Mouse (Mus musculus) heart, embryonic 16.5 days (tissue): ENCODE data around the gene Serp1. TPM values are rescaled to one million over a fixed set of nuclear protein-coding genes. Genes with fewer than 3 reads are reported as not detected.
A peak's percentile ranks its signal among the peaks of the same experiment; 100 is the strongest.

Source experiments
- ATAC-seq: fragments of 200-750 bp; cut with Nextera tagmentation; replicated peaks from 2 replicates; pipeline ENCODE4 v1.8.0; 2017; ENCODE audit warnings: moderate number of reproducible peaks; ENCODE audit not compliant: insufficient read depth, low FRiP score; ENCODE audit errors: extremely low read depth
- H3K27ac ChIP-seq: fragments of 300-500 bp; sonication (generic); 2 replicates; pipeline ENCODE4 v1.5.1; 2014; ENCODE audit warnings: mild to moderate bottlenecking, low read length, control low read depth, moderate library complexity
- H3K27me3 ChIP-seq: fragments of 300-500 bp; sonication (generic); 2 replicates; pipeline ENCODE4 v1.6.1; 2014; ENCODE audit warnings: low read length, mixed read lengths; ENCODE audit not compliant: control insufficient read depth, insufficient read depth
- H3K36me3 ChIP-seq: fragments of 300-500 bp; sonication (generic); 2 replicates; pipeline ENCODE4 v1.6.1; 2014; ENCODE audit not compliant: control insufficient read depth, insufficient read depth
- H3K4me1 ChIP-seq: fragments of 300-500 bp; sonication (generic); 2 replicates; pipeline ENCODE4 v1.6.1; 2014; ENCODE audit warnings: low read length, mixed read lengths; ENCODE audit not compliant: control insufficient read depth, insufficient read depth
- H3K4me2 ChIP-seq: fragments of 300-500 bp; sonication (generic); 2 replicates; pipeline ENCODE4 v1.6.1; 2014; ENCODE audit warnings: low read depth, mild to moderate bottlenecking, control low read depth, low read length
- H3K4me3 ChIP-seq: fragments of 300-500 bp; sonication (generic); 2 replicates; pipeline ENCODE4 v1.5.1; 2014; ENCODE audit warnings: mild to moderate bottlenecking, control low read depth, low read length
- H3K9ac ChIP-seq: fragments of 300-500 bp; sonication (generic); 2 replicates; pipeline ENCODE4 v1.6.1; 2014; ENCODE audit warnings: low read length, control low read depth
- H3K9me3 ChIP-seq: fragments of 300-500 bp; sonication (generic); replicated peaks from 2 replicates; pipeline ENCODE4 v1.6.1; 2016; ENCODE audit warnings: low read length; ENCODE audit not compliant: control insufficient read depth
- WGBS: fragments of 180-500 bp; shearing (Covaris S2); extraction: QIAGEN DNeasy Blood & Tissue Kit; methylation state at CpG from one replicate; pipeline ENCODE4 v1.1.7; 2014; 5-methylcytosine and 5-hydroxymethylcytosine counted together
- polyA plus RNA-seq: library from polyadenylated mRNA; unstranded; fragments of >200 nt; fragmentation: Nextera tagmentation; extraction: Ambion mirVana; gene quantifications from 2 replicates; pipeline ENCODE4 v1.2.1, GENCODE M21; 2015

Gene Serp1
- polyA plus RNA-seq, result 85.6 and 98.4 TPM in 2 replicates

DNA sequence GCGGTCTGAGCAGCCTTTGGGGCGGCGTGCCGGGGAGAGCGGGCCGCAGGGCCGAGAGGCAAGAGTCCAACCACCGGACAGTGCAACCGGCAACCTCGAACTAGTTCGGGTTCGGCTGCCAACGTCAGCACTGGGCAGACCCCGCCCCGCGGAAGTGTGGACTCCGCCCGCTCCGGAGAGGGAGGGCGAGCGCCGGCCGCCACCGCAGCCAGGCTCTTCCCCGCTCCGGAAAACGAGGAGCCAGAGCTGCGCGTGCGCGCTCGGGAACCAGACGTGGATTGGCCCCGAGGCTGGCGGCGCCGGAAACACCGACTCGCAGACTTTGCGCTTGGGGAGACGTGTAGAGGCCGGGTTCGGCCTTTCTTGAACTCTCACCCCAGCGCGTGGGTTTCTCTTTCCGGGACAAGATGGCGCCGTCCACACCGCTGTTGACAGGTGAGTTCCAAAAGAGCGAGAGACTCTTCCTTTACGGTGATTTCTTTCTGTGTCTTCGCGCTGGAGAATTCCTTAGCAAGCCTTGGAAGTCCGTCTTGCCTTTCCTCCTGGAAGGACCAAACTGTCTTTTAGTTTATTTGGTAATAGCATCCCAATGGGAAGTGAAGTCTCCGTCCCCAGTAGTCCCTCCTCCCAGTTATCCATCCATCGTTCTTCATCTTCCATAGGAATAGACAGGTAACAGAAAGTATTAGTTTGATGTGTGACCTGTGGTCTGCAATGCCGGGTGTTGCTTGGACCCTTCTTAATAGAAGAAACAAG lies at the start of gene Serp1, which contains the start of gene Eif2a:
Gene Serp1, minus strand, starts transcription at position 241 of the 756 bp plus-strand sequence.
Gene Eif2a, plus strand, starts transcription at position 170 of the 756 bp plus-strand sequence.
- H3K4me1 ChIP-seq, result peaks cover 10% of the 10 kb centered on the region
- peak; percentile 99 for ATAC-seq
- H3K36me3 ChIP-seq, result peaks cover 11% of the 10 kb centered on the region
- peak within 1 kb of the TSS; percentile 95 for H3K27ac ChIP-seq
- no peaks in the 10 kb centered on the region for H3K9me3 ChIP-seq
- peak within 1 kb of the TSS; percentile 99 for H3K9ac ChIP-seq
- peak within 1 kb of the TSS; percentile 92 for H3K4me2 ChIP-seq
- no peaks in the 10 kb centered on the region for H3K27me3 ChIP-seq
- under 1% methylated on average over 57 of the region's 57 CpGs for WGBS
- peak within 1 kb of the TSS; percentile 98 for H3K4me3 ChIP-seq

GRCm38 (mm10) chr3:58570821-58571220 lies 45.1 kb upstream of the Serp1 start:
- no peak overlapping the region for H3K4me3 ChIP-seq

GRCm38 (mm10) chr3:58561437-58561836 lies 35.7 kb upstream of the Serp1 start:
- no peaks in the 10 kb centered on the region for H3K27me3 ChIP-seq
- no peak overlapping the region for H3K27ac ChIP-seq
- H3K4me2 ChIP-seq, result no peak overlapping the region
- H3K4me1 ChIP-seq, result no peaks in the 10 kb centered on the region
- H3K9me3 ChIP-seq, result peaks cover 3% of the 10 kb centered on the region; the same call in 1 of the 2 replicates
- no peak for ATAC-seq
- no peak overlapping the region for H3K4me3 ChIP-seq
- H3K36me3 ChIP-seq, result peaks cover 10% of the 10 kb centered on the region
- H3K9ac ChIP-seq, result no peak overlapping the region
- WGBS, result 40% methylated on average over 2 of the region's 2 CpGs

More at GRCm38 (mm10) chr3:58570821-58571220, 45.1 kb upstream of the Serp1 start:
- Histone ChIP-seq H3K27ac (no peak overlapping the region), H3K9me3 (no peaks in the 10 kb centered on the region), H3K4me2 (no peak overlapping the region), H3K4me1 (no peaks in the 10 kb centered on the region), H3K27me3 (no peaks in the 10 kb centered on the region), H3K9ac (no peak overlapping the region), H3K36me3 (no peaks in the 10 kb centered on the region)
- 83% methylated on average over 3 of the region's 3 CpGs for WGBS
- no peak for ATAC-seq

GRCm38 (mm10) chr3:58559887-58560286 lies 34.2 kb upstream of the Serp1 start:
- ATAC-seq, result no peak
- Histone ChIP-seq H3K27me3 (no peaks in the 10 kb centered on the region), H3K27ac (no peak overlapping the region), H3K4me3 (no peak overlapping the region), H3K9me3 (peaks cover 3% of the 10 kb centered on the region; the same call in 1 of the 2 replicates), H3K4me1 (no peaks in the 10 kb centered on the region), H3K36me3 (peaks cover 19% of the 10 kb centered on the region), H3K9ac (no peak overlapping the region), H3K4me2 (no peak overlapping the region)
- WGBS, result 39% methylated on average over 2 of the region's 2 CpGs

DNA sequence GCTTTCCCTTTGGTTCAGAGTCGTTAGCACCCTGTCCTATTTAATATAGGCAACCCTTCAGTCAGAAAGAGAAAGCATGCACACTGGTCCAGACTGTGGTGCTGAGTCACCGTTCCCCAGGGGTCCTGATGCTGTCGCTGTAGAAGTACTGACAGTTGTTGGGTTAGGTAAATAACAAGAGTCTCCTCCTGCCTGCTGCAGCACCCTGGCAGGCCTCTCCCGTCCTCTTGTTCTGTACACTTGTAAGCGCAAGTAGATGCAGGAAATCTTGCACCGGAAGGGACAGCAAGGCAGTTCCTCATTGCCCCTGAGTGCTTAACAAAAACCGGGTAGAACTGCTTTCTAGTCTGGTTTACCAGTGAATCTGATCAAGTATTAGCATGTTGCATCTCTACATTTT lies 31.0 kb upstream of the Serp1 start:
- no peaks in the 10 kb centered on the region for H3K27me3 ChIP-seq
- no peak for ATAC-seq

GRCm38 (mm10) chr3:58552001-58552811 lies 26.5 kb upstream of the Serp1 start:
- Histone ChIP-seq H3K9me3 (no peaks in the 10 kb centered on the region), H3K36me3 (peaks cover 49% of the 10 kb centered on the region), H3K4me2 (no peak overlapping the region), H3K4me1 (no peaks in the 10 kb centered on the region), H3K27me3 (no peaks in the 10 kb centered on the region), H3K27ac (no peak overlapping the region), H3K4me3 (no peak overlapping the region), H3K9ac (no peak overlapping the region)
- no peak for ATAC-seq
- 64% methylated on average over 1 of the region's 1 CpGs for WGBS

More for the DNA sequence above, 31.0 kb upstream of the Serp1 start:
- Histone ChIP-seq H3K4me1 (no peaks in the 10 kb centered on the region), H3K9me3 (no peaks in the 10 kb centered on the region), H3K36me3 (peaks cover 35% of the 10 kb centered on the region), H3K4me3 (no peak overlapping the region), H3K27ac (no peak overlapping the region), H3K9ac (no peak overlapping the region), H3K4me2 (no peak overlapping the region)
- WGBS, result 81% methylated on average over 7 of the region's 7 CpGs

DNA sequence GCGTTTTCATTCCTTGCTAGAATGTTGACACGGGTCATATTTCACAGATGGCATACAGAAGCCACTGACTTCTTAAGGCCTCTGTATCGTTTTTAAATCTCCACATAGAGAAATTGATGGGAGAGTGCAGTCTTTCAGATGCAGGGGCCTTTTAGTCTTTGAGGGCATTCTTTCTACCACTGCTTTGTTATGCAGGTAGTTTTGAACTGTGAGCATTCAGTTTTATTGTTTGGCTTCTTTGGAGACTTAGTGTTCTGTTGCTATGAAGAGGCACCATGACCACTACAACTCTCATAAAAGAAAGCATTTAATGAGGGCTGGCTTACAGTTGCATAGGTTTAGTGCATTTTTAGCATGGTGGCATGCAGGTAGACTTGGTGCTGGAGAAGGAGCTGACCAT lies 10.9 kb upstream of the Serp1 start:
- Histone ChIP-seq H3K4me1 (no peaks in the 10 kb centered on the region), H3K27ac (no peak overlapping the region), H3K36me3 (peaks cover 49% of the 10 kb centered on the region), H3K9me3 (no peaks in the 10 kb centered on the region), H3K27me3 (no peaks in the 10 kb centered on the region), H3K4me3 (no peak overlapping the region), H3K4me2 (no peak overlapping the region), H3K9ac (no peak overlapping the region)
- no peak for ATAC-seq
- WGBS, result 94% methylated on average over 3 of the region's 3 CpGs

- H3K9ac ChIP-seq, result peak overlapping the region; percentile 78
- WGBS, result 4% methylated on average over 4 of the region's 4 CpGs
- H3K36me3 ChIP-seq, result peaks cover 12% of the 10 kb centered on the region
- H3K27ac ChIP-seq, result peak overlapping the region; percentile 82
- peak overlapping the region; percentile 98 for H3K4me3 ChIP-seq
- no peaks in the 10 kb centered on the region for H3K9me3 ChIP-seq
- ATAC-seq, result no peak
- peaks cover 10% of the 10 kb centered on the region for H3K4me1 ChIP-seq
- no peaks in the 10 kb centered on the region for H3K27me3 ChIP-seq
- H3K4me2 ChIP-seq, result peak overlapping the region; percentile 92
These were observed 681 bp upstream of the Serp1 start for GRCm38 (mm10) chr3:58526408-58526737.

DNA sequence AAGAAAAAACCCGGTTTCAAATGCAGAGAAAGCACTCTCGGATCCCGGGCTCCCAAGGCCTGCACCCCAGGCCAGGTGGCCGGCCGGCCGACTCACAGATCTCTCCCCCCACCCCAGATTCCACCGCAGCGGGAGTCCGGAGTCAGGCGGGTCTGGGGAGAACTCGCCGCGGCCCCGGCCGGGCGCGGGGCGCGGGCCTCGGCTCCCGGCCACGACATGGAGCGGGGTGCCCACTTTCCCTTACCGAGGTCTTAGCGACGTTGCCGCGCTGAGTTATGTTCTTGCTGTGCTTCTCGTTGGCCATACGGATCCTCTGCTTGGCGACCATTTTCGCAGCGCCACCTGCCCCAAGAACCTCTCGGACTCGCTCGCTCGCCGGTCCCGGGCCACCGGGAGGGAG lies 526 bp downstream of the Serp1 start:
- Histone ChIP-seq H3K4me1 (peaks cover 10% of the 10 kb centered on the region), H3K36me3 (peaks cover 11% of the 10 kb centered on the region), H3K9ac (peak overlapping the region; percentile 99), H3K27ac (peak overlapping the region; percentile 95), H3K9me3 (no peaks in the 10 kb centered on the region), H3K4me3 (peak overlapping the region; percentile 98), H3K4me2 (peak overlapping the region; percentile 87), H3K27me3 (no peaks in the 10 kb centered on the region)
- ATAC-seq, result peak; percentile 20
- WGBS, result under 1% methylated on average over 40 of the region's 40 CpGs
